Mouse (Mus musculus): ENCODE results near the gene Sh2d7. TPM values are rescaled to one million over a fixed set of nuclear protein-coding genes. Genes with fewer than 3 reads are reported as not detected.

Gene Sh2d7
- 2.4 TPM in 1 of 3 replicates, not detected in the others for total RNA-seq (2017)

DNA sequence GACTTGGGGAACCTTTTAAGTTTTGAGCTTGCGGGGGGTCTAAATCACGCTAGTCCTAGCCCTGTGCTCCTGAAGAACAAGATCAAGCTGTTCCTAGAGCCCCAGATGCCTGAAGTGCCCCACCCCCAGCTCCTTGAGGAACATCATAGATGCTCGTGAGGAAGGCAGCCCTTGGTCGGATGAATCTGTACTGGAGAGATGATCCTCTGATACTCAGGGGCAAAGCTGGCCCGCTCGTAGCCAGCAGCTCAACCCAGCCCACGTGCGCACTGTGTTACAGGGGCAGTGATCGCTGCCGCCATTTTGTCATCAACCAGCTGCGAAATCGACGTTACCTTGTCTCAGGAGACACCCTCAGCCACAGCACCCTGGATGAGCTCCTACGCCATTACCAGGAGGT is at the start of gene Sh2d7:
Gene Sh2d7 (plus strand): TSS at position 301 of the 400 bp plus-strand sequence.
- no peak for ATAC-seq (replicated peaks; ENCODE audit: insufficient number of reproducible peaks, low FRiP score, low TSS enrichment, poor library complexity, severe bottlenecking)

DNA sequence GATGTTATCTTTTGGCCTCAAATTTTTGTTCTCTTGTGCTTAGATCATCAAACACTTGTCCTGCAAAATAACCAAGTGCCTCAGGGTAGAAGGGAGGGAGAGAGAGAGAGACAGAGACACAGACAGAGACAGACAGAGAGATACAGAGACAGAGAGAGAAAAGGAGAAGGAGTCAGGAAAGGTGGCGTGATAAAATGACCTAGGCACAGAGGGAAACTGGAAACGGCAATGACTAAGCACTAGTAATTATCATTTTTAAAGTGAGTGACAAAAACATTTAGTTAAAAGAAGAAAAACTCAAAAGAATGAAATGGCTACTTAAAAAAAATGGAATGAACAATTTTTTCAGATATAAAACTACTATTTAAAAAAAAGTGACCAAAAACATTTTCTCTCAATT is 49.2 kb upstream of the Sh2d7 start:
- no peak for ATAC-seq (replicated peaks; ENCODE audit: insufficient number of reproducible peaks, low FRiP score, low TSS enrichment, poor library complexity, severe bottlenecking)

DNA sequence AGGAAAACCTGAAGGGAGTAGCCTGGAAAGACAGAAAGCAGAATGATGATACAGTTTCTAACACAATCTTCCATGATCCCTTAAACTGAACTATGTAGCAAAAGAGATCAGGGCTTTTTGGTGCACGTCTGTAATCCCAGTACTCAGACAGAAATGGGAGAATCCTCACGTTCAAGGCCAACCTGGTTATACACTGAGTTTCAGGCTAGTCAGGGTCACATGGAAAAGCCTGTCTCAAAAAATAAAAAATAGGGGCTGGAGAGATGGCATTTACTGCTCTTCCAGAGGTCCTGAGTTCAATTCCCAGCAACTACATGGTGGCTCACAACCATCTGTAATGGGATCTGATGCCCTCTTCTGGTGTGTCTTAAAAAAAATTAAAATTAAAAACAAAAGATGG is 48.4 kb upstream of the Sh2d7 start:
- no peak for ATAC-seq (replicated peaks; ENCODE audit: insufficient number of reproducible peaks, low FRiP score, low TSS enrichment, poor library complexity, severe bottlenecking)

DNA sequence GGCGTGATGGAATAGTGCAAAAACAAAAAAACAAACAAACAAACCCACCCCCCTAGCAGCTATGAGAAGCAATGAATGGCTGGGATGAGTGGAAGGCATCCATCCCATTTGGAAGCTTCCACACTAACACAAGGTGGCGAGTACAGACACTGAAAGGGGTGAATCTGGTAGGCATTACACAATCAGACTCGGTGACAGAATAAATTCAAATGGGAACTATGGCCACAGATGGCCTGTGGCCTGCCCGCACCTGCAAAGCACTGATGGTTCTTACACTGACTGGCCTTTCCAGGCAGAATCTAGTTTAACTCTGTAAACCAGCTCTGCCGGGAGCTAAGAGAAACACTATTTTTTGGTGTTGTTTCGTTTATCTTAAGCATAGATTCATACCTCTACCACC is 39.5 kb upstream of the Sh2d7 start:
- ATAC-seq (replicated peaks; ENCODE audit: insufficient number of reproducible peaks, low FRiP score, low TSS enrichment, poor library complexity, severe bottlenecking): no peak

DNA sequence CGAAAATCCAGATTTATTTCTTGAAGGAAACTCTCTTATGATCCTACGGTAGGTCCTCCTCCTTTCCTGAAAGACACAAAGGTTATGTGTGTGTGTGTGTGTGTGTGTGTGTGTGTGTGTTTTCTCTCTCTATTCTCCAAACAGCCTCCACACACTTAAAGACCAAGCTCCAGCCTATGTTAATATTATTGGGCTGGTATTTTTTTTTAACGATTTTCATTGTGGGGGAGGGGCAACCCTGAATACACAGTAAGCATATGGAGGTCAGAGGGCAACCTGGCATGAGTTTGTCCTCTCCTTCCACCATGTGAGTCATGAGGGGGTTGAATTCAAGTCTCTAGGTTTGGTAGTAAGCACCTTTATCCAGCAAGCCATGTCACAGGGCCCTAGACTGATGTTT is 39.0 kb upstream of the Sh2d7 start:
- ATAC-seq (replicated peaks; ENCODE audit: insufficient number of reproducible peaks, low FRiP score, low TSS enrichment, poor library complexity, severe bottlenecking): no peak

DNA sequence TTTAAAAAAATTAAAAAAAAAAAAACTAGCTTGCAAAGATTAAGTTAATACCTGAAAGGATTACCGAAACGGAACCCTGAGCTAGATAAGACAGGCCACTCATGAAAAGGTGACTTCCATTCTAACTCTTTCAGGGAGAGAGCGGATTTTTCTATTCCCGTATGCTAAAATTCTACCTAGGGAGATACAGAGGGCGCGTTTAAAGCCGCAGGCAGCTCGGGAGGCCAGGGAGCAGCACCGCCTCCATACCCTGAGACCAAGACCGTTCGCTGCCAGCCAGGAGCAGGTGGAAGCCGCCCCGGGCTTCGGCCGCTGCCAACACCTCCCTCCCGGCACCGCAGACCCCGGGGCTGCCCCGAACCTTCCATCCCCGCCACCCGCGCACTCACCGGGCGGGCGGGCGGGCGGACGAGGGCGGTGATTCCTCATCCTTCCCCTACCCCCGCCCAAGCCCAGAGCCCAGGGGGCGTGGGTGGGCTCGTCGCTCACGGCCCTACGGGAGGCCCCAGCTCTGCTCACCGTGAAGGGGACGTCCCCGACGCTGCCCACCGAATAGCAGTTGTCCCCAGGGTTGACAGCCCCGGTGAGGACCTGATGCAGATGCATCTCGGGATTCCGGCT is 37.8 kb upstream of the Sh2d7 start:
- no peak for ATAC-seq (replicated peaks; ENCODE audit: insufficient number of reproducible peaks, low FRiP score, low TSS enrichment, poor library complexity, severe bottlenecking)

DNA sequence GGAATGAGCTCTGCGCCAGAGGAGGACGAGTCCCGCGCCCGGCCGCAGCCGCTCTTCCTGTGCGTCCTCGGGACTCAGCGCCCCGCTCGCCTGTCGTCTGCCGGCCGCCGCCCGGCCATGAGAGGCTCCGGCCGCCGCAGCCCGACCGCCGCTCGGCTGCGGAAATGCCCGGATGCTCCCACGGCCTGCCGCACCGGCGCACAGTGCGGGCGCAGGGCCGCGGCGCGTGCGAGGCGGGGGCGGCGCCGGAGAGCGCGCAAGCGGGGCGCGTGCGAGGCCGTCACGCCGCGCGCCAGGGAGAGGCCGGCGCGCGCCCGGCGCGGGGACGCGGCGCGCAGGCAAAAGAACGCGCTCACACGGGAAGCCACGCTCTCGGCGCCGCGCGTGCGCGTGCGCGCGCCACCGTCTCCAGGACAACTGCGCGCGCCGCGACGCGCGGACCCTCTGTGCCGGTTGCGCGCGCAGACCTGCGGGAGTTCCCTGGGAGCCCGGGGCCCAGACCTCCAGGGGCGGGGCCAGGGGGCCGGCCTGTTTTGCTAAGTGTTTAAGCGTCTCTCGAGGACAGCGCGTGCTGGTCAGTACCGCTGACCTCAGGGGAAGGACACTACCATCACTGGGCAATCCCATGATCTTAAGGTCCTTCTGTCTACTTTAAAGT is 37.2 kb upstream of the Sh2d7 start, which contains the start of gene Dmxl2:
Gene Dmxl2 (minus strand): TSS at position 174 of the 658 bp plus-strand sequence.
- peak; percentile 50; the same call in 1 of the 2 replicates for ATAC-seq (replicated peaks; ENCODE audit: insufficient number of reproducible peaks, low FRiP score, low TSS enrichment, poor library complexity, severe bottlenecking)

DNA sequence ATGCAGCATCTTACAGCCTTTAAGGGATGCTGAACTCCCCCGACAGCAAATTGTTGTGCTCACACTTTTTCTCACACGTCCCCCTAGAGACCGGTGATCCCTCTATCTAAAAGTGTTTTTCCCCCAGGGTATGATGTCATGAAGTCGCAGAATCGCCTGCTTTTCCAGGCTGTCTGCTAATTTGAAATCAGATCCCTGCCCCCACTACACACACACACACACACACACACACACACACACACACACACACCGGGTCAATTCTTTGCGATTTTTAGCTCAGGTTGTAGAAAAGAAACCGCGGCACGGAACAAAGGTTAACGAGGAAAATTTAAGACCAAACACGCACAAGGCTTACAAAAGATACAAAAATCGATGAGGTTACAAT is 36.7 kb upstream of the Sh2d7 start:
- ATAC-seq (replicated peaks; ENCODE audit: insufficient number of reproducible peaks, low FRiP score, low TSS enrichment, poor library complexity, severe bottlenecking): no peak

DNA sequence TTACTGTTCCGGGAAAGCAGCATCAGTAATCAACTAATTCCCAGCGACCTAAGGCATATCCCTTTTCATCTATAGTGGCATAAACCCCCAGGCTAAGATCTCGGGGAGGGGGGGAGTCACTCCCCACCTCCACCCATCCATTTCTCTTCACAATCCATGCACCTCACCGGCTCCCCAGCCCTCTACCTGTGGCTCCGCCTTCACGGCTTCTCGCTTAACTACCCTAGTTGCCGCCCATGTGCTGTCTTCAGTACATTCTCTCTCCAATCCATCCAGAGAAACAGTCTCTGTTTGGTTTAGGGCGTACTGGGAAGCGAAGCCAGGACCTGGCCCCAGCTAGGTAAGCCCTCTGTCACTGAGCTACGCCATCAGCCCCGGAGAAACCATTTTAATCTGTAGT is 35.9 kb upstream of the Sh2d7 start:
- ATAC-seq (replicated peaks; ENCODE audit: insufficient number of reproducible peaks, low FRiP score, low TSS enrichment, poor library complexity, severe bottlenecking): no peak

DNA sequence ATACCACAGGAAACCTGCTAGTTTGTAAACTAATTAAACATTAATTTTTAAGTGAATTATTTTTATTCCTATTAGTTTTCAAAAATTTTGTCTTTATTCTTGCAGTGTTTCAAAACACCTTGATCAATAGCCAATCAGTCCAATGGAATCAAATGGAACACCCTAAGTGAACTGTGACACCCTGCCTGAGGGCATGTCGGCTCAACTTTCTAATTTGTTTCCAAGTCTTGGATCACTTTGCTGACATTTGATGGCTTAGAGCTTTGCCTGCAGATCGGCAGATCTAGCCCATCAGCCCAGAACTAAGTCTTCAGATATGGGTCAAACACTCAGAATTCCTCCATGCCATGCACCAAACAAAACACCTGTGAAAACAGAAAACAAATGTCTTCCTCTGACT is 22.8 kb upstream of the Sh2d7 start:
- no peak for ATAC-seq (replicated peaks; ENCODE audit: insufficient number of reproducible peaks, low FRiP score, low TSS enrichment, poor library complexity, severe bottlenecking)

DNA sequence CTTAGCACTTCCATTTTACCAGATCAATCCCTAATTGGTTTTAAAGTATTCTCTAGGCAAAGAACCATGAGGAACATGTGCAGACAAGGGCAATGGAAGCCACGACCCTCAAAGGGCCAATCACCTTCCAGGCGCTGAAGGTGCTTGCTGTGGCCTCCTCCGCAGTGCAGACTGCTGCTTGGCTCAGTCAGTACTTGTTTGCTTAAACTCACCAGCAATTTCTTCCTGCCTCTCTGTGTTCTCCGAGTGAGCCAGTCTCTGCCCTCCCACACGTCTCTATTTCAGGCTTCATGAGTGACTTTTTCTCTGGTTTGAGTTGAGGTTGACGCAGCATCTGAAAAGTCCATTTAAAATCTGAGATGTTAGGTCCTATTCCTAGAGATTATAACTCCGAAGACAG is 19.9 kb upstream of the Sh2d7 start:
- ATAC-seq (replicated peaks; ENCODE audit: insufficient number of reproducible peaks, low FRiP score, low TSS enrichment, poor library complexity, severe bottlenecking): no peak

DNA sequence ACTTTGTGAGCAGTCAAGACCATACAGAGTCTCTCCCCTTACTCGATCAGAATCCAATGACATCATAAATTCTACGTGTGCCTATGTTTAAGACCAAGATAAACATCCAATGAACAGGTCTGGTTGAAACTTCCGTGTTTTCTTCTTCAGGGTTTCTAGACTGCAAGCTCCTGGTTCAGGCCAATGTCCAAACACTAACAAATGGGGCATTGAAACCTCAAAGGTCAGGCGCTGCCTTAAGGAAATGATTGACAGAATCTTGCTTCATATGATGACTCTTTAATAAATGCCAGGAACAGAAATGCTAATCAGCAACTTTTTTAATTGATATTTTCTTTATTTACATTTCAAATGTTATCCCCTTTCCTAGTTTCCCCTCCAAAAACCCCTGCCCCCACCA is 18.5 kb upstream of the Sh2d7 start:
- no peak for ATAC-seq (replicated peaks; ENCODE audit: insufficient number of reproducible peaks, low FRiP score, low TSS enrichment, poor library complexity, severe bottlenecking)

DNA sequence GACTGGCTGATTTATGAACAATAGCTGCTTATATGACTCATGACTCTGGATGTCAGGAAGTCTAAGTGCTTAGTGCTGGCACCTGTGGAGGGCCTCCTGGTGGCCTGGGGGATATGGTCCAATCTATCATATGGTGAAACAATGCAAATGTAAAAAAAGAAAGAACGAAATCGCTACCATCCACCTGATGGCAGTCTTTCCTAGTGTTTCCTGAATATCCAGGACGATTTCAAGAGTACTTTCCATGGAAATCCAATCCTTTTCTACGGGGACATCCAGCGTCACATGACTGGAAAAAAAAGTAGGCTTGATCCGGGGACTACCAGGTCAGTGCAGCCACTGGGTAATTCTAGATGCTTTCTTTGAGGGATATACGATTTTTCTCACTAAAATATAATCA is 11.1 kb upstream of the Sh2d7 start:
- no peak for ATAC-seq (replicated peaks; ENCODE audit: insufficient number of reproducible peaks, low FRiP score, low TSS enrichment, poor library complexity, severe bottlenecking)

DNA sequence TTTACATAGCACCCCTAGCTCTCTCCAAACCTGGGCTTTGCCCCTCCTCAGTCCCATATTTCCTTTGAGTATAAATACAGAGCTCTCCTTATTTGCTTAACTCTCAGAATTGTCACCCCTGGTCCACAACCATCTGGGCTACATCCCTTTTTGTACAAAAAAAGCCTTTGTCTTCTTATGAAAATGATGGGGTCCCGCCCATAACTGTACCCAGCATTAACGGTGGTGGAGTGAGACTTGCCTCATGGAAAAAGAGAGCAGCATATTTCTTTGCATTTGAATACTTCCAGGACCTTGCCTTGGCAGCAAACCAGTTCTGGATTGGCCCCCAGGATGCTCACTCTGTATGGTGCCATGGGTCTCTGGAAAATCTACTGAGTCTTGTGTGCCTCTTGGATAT is 8.8 kb upstream of the Sh2d7 start:
- no peak for ATAC-seq (replicated peaks; ENCODE audit: insufficient number of reproducible peaks, low FRiP score, low TSS enrichment, poor library complexity, severe bottlenecking)

DNA sequence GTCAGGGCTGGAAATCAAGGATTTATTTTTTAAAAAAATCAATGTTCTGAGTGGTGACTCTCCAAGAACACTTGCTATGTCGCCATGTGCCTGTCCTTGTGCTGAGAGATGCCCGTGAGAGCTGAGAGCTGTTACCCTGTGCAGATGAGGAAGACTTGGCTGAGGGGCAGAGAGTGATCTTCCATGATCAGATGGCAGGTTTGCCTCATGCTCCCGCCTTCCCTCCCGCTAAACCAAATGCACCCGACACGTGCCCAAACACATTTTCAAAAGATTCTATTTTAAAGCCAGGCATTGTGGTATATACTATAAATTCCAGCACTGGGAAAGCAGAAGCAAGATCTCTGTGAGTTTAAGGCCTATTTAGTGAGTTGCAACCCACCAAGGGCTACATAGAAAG is 7.9 kb upstream of the Sh2d7 start:
- no peak for ATAC-seq (replicated peaks; ENCODE audit: insufficient number of reproducible peaks, low FRiP score, low TSS enrichment, poor library complexity, severe bottlenecking)

DNA sequence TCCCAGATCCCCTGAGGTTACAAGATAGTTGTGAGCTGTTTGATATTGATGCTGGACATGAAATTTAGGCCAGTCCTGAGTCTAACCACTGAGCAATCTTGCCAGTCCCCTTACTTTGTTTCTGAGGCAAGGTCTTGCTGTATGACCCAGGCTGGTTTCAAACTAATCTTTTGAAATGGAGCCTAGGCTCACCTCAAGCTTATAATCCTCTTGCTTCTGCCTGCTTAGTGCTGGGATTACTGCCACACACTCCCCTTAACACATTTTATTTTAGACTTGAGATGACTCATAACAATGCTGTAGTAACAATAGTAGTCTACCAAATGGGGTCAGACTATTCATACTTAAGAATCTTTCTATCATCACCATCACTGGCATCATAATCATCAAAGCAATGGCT is 7.4 kb upstream of the Sh2d7 start:
- no peak for ATAC-seq (replicated peaks; ENCODE audit: insufficient number of reproducible peaks, low FRiP score, low TSS enrichment, poor library complexity, severe bottlenecking)

DNA sequence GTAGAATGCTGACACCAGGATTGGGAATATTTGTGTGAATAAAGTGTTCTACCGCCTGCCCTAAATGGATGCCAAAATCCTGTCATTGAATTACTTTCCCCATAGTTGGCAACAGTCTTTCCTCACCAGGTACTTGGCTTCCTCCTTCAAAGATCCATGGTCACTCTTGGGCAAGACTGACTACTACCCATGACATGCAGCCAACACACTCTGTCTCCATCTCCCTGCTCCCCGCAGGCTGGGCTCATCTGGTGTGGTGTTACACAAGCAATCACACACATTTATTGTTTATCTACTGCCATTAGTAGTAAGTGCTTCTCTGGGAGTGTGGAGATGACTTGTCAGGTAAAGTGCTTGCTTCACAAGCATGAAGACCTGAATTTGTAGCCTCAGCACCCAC is 5.9 kb upstream of the Sh2d7 start:
- no peak for ATAC-seq (replicated peaks; ENCODE audit: insufficient number of reproducible peaks, low FRiP score, low TSS enrichment, poor library complexity, severe bottlenecking)

DNA sequence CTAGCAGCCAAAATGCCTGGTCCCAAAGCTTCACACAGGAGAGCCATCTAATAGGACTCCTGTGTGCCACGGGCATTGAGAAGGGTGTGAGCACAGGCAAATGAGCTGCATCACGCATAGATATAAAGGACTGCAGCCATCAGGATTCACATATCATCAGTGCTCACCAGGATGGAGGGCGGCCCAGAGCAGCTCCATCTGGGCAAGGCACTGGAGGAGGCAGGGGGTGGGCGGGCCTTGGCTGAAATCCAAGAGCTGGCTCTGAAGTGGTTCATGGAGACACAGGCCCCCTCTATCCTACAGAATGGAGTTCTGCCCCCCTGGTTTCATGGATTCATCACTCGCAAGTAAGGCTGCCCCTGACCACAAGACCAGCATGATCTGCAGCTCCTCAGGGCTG is 4.8 kb upstream of the Sh2d7 start:
- no peak for ATAC-seq (replicated peaks; ENCODE audit: insufficient number of reproducible peaks, low FRiP score, low TSS enrichment, poor library complexity, severe bottlenecking)

DNA sequence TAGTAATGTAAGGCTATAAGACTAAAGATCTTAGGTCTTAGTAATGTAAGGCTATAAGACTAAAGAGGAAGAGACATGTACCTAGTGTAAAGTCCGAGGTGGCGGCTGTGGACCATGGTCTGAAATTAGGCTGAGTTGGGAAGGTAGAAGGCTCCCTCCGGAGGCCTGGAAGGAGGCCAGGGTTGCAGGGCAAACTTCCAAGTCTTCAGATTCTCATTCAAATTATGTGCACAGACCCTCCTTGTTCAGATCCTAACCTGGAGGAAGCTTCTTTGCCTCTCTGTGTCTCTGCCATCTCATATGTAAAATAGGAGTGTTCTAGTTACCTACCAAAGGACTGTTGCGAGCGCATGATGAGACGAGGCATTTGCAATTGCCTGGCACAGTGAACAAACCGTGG is 2.5 kb upstream of the Sh2d7 start:
- ATAC-seq (replicated peaks; ENCODE audit: insufficient number of reproducible peaks, low FRiP score, low TSS enrichment, poor library complexity, severe bottlenecking): no peak

DNA sequence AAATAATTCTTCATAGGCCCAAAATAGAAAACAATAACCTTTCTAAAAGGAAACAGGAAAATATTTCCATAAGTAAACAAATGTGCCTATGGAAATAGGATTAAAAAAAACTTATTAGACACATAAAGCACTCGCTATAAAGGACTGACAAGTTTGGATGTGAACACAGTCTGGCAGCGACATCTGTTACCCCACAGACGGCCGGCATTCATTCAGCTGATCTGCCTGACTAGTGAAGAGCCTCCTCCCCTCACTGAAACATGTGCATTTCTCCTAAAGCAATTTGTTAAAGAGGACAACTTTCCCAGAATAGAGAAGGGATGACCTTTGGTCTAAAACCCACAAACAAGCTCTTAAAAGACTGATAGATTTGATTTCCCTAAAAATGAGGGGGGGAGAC is 1.8 kb upstream of the Sh2d7 start:
- ATAC-seq (replicated peaks; ENCODE audit: insufficient number of reproducible peaks, low FRiP score, low TSS enrichment, poor library complexity, severe bottlenecking): no peak

DNA sequence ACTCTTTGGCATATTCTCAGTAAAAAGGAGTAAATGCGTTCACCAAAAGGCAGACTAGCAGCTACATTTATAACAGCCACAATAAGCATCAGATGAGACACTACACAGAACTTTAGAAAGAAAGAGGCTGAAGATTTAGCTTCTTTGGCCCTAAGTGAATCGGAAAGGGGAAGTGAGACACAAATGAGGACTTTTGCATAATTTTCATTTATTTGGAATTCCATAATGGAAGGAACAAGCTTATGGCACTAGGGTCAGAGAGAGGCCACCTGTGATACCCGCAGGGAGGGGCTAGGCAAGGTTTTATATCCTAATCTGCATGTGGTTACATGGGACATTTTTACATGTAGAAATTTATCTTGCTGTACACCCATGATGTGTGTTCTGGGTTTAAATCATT is 1.3 kb upstream of the Sh2d7 start:
- no peak for ATAC-seq (replicated peaks; ENCODE audit: insufficient number of reproducible peaks, low FRiP score, low TSS enrichment, poor library complexity, severe bottlenecking)
